Mouse (Mus musculus) E14TG2a.4 (cell line): ENCODE measurements at regions not wholly inside any gene's neighbourhood (a gene's known extent, or its start where the extent isn't known, plus 50 kb on each side); places are given as distances from the start of the nearest gene placed in this dataset.

Experiments used
- CTCF ChIP-seq: conservative IDR thresholded peaks from 2 replicates; pipeline ENCODE4 v1.5.1; 2014; ENCODE audit warnings: low read length
- NANOG ChIP-seq: IDR thresholded peaks from 2 replicates; pipeline ENCODE4 v1.6.1; 2014; ENCODE audit warnings: borderline replicate concordance, low read length, mixed read lengths
- POU5F1 ChIP-seq: IDR thresholded peaks from 2 replicates; pipeline ENCODE4 v1.6.1; 2014; ENCODE audit warnings: low read length, borderline replicate concordance

- TF ChIP-seq CTCF, result no peak
- no peak for TF ChIP-seq NANOG
- no peak for TF ChIP-seq POU5F1
Measured at GRCm38 (mm10) chr10:51154743-51155142, 260.2 kb downstream of the Sim1 start.
